Mouse (Mus musculus): Measurements from ENCODE around the gene D16Ertd472e.

GRCm38 (mm10) chr16:78502492-78502891 lies 74.0 kb downstream of the D16Ertd472e start:
- no peak for TF ChIP-seq CTCF (IDR thresholded peaks at IDR 0.05; ENCODE audit: low read depth)
- TF ChIP-seq EP300 (IDR thresholded peaks at IDR 0.05; ENCODE audit: low read depth) = no peak
